ENCODE assay signal across 9 mouse cellular contexts in genomic region chr19:44299078-44299477, GRCm38 (mm10). TPM values are rescaled to one million over a fixed set of nuclear protein-coding genes. Genes with fewer than 3 reads are reported as not detected.
DNase-seq lines count a peak whose midpoint lies in the region; ATAC-seq and TF ChIP-seq lines count a peak whose summit lies in the region.
"Had no signal": no experiment of that assay in that cellular context is flagged by ENCODE, and none has a peak within 500 bp of the region (broad histone marks: within the 10 kb centered on the region; RNA-seq: fewer than 3 reads in every experiment).

No protein-coding gene starts in this region.

- peak overlapping the region; percentile 70 for H3K27ac ChIP-seq in left cerebral cortex, adult 2 months
- H3K27ac ChIP-seq in embryonic fibroblast, embryonic 13.5 days (ENCODE audit: insufficient read depth, low read length), result no peak overlapping the region
- no peak overlapping the region for H3K27ac ChIP-seq in limb, embryonic 10.5 days
- no peak overlapping the region for H3K27ac ChIP-seq in neural tube, embryonic 13.5 days (replicated peaks)

- peak overlapping the region; percentile 99; the same call in 1 of the 2 replicates for H3K9ac ChIP-seq in neural tube, embryonic 13.5 days

- no peak for ATAC-seq in neural tube, embryonic 13.5 days (ENCODE audit: low read depth)

- H3K4me3 ChIP-seq in left cerebral cortex, adult 2 months, result peak overlapping the region; percentile 94
- H3K4me3 ChIP-seq in embryonic fibroblast, embryonic 13.5 days (ENCODE audit: insufficient read depth, low read length), result peak overlapping the region; percentile 82
- peak overlapping the region; percentile 94 for H3K4me3 ChIP-seq in limb, embryonic 10.5 days
- H3K4me3 ChIP-seq in neural tube, embryonic 13.5 days, result peak overlapping the region; percentile 97

- peaks cover 93% of the 10 kb centered on the region for H3K36me3 ChIP-seq in limb, embryonic 10.5 days
- H3K36me3 ChIP-seq in neural tube, embryonic 13.5 days, result peaks cover 87% of the 10 kb centered on the region

- no peak for DNase-seq in left cerebral cortex, adult 2 months (ENCODE audit: extremely low spot score in 1 of 2, low spot score in 2 of 2)
- DNase-seq in left cerebral cortex, postnatal 36 days (ENCODE audit: low spot score in 2 of 2), result no peak
- no peak for DNase-seq in limb, embryonic 10.5 days (ENCODE audit: low spot score)
- DNase-seq in adrenal gland, postnatal 14 days, result no peak
- DNase-seq in cerebellum, adult 9-11 months, result no peak
- no peak for DNase-seq in thymus, postnatal 36 days
- DNase-seq: right cerebral cortex, adult 18-20 months had no signal

- no peaks in the 10 kb centered on the region for H3K9me3 ChIP-seq in limb, embryonic 10.5 days (replicated peaks)
- no peaks in the 10 kb centered on the region for H3K9me3 ChIP-seq in neural tube, embryonic 13.5 days

- peak overlapping the region; percentile 100 for H3K4me2 ChIP-seq in neural tube, embryonic 13.5 days

- WGBS in limb, embryonic 10.5 days, result 94% methylated on average over 9 of the region's 9 CpGs
- 83% methylated on average over 9 of the region's 9 CpGs for WGBS in neural tube, embryonic 13.5 days

- no peaks in the 10 kb centered on the region for H3K27me3 ChIP-seq in limb, embryonic 10.5 days (ENCODE audit: low read depth, poor library complexity, severe bottlenecking)
- H3K27me3 ChIP-seq in neural tube, embryonic 13.5 days, result no peaks in the 10 kb centered on the region

- intact Hi-C loops in left cerebral cortex, adult 2 months (cut with DNase I), result loop anchor here (5.0 kb wide), 1 partner anchor 102 kb away; no protein-coding TSS in a partner anchor
- intact Hi-C loops in left cerebral cortex, postnatal 36 days (cut with DNase I), result loop anchor here (5.0 kb wide), 2 partner anchors 102 to 108 kb away; partner anchors contain the start of gene Scd1

- no peak for TF ChIP-seq CTCF in left cerebral cortex, adult 2 months (IDR thresholded peaks at IDR 0.05)
- no peak for TF ChIP-seq CTCF in embryonic fibroblast, embryonic 13.5 days (IDR thresholded peaks at IDR 0.05; ENCODE audit: borderline replicate concordance, insufficient read depth, low read length)

- TF ChIP-seq POLR2A in embryonic fibroblast, embryonic 13.5 days (IDR thresholded peaks at IDR 0.05; ENCODE audit: low read depth, low read length), result no peak

- H3K4me1 ChIP-seq in embryonic fibroblast, embryonic 13.5 days (ENCODE audit: control insufficient read depth, insufficient read depth, low read length), result peaks cover 20% of the 10 kb centered on the region
- H3K4me1 ChIP-seq in limb, embryonic 10.5 days, result peaks cover 53% of the 10 kb centered on the region
- H3K4me1 ChIP-seq in neural tube, embryonic 13.5 days (replicated peaks), result peaks cover 85% of the 10 kb centered on the region

RNA-seq across cellular contexts. Expression of gene Scd2, which starts 5.6 kb away (rescaled TPM):
- 100 to 1,000 TPM; 580 to 609 TPM for total RNA-seq in left cerebral cortex, adult 2 months (2021)
- total RNA-seq in left cerebral cortex, postnatal 36 days (2021), result 100 to 1,000 TPM; 590 to 647 TPM
- 442 and 478 TPM in 2 replicates for polyA plus RNA-seq in embryonic fibroblast, embryonic 13.5 days (2011; ENCODE audit: insufficient read length, low read depth, missing spikeins)
- 324 and 335 TPM in 2 replicates for polyA plus RNA-seq in limb, embryonic 10.5 days (2016; fragmentation: Nextera tagmentation; extraction: Ambion mirVana)
- 255 and 272 TPM in 2 replicates for polyA plus RNA-seq in neural tube, embryonic 13.5 days (2015; fragmentation: Nextera tagmentation; extraction: Ambion mirVana)
- 337 and 408 TPM in 2 replicates for total RNA-seq in adrenal gland, postnatal 14 days (2021)

RNA-seq across cellular contexts. Expression of gene Scd4, which starts 33.8 kb away (rescaled TPM):
- total RNA-seq in left cerebral cortex, adult 2 months (2021), result 1 to 10 TPM; 2.1 to 2.3 TPM
- 1 to 10 TPM; 2.2 to 3.1 TPM for total RNA-seq in left cerebral cortex, postnatal 36 days (2021)
- polyA plus RNA-seq in embryonic fibroblast, embryonic 13.5 days (2011; ENCODE audit: insufficient read length, low read depth, missing spikeins), result 0.35 and 0.72 TPM in 2 replicates
- polyA plus RNA-seq in limb, embryonic 10.5 days (2016; fragmentation: Nextera tagmentation; extraction: Ambion mirVana), result 0.08 and 0.11 TPM in 2 replicates
- 0.06 TPM in 1 of 2 replicates, not detected in the other for polyA plus RNA-seq in neural tube, embryonic 13.5 days (2015; fragmentation: Nextera tagmentation; extraction: Ambion mirVana)
- total RNA-seq in adrenal gland, postnatal 14 days (2021), result 2.2 and 2.9 TPM in 2 replicates
